Mouse (Mus musculus): ENCODE results near the gene Fbn1.

GRCm38 (mm10) chr2:125516594-125516993 is 8.8 kb upstream of the Fbn1 start:
- TF ChIP-seq POLR2A (IDR thresholded peaks at IDR 0.05; ENCODE audit: borderline replicate concordance, extremely low read depth, low read depth, low read length): no peak
- no peak for TF ChIP-seq CTCF (IDR thresholded peaks at IDR 0.05; ENCODE audit: insufficient read depth, low read length)

Data from lung, adult 2 months (tissue).